7 mouse cellular contexts compared by ENCODE assay signal in genomic region chr11:97127470-97128223, GRCm38 (mm10). TPM values are rescaled to one million over a fixed set of nuclear protein-coding genes. Genes with fewer than 3 reads are reported as not detected.
DNase-seq lines count a peak whose midpoint lies in the region; ATAC-seq and TF ChIP-seq lines count a peak whose summit lies in the region.

No protein-coding gene starts in this region.

- no peak for DNase-seq in lung, postnatal 0 days (ENCODE audit: low spot score)
- no peak for DNase-seq in lung, postnatal 10 days
- DNase-seq in forebrain, embryonic 10.5 days (ENCODE audit: extremely low spot score, low spot score), result no peak
- DNase-seq in limb, embryonic 10.5 days (ENCODE audit: low spot score), result no peak
- DNase-seq in gastrocnemius, adult 8-10 months (ENCODE audit: low spot score in 2 of 2), result no peak
- no peak for DNase-seq in spleen, postnatal 4 days (ENCODE audit: low spot score in 2 of 2)

- 22% methylated on average over 19 of the region's 19 CpGs for WGBS in lung, postnatal 0 days
- WGBS in forebrain, embryonic 10.5 days, result 16% methylated on average over 19 of the region's 19 CpGs
- 15% methylated on average over 19 of the region's 19 CpGs for WGBS in limb, embryonic 10.5 days
- WGBS in neural tube, embryonic 15.5 days, result 17% methylated on average over 19 of the region's 19 CpGs

- H3K9ac ChIP-seq in lung, postnatal 0 days (replicated peaks; ENCODE audit: low read depth), result no peak overlapping the region
- H3K9ac ChIP-seq in neural tube, embryonic 15.5 days (replicated peaks), result peak overlapping the region; percentile 34; the same call in 1 of the 2 replicates

- no peaks in the 10 kb centered on the region for H3K27me3 ChIP-seq in lung, postnatal 0 days (replicated peaks; ENCODE audit: insufficient read depth, low read length)
- peaks cover 85% of the 10 kb centered on the region for H3K27me3 ChIP-seq in forebrain, embryonic 10.5 days (ENCODE audit: poor library complexity, severe bottlenecking)
- peaks cover 57% of the 10 kb centered on the region for H3K27me3 ChIP-seq in limb, embryonic 10.5 days (ENCODE audit: low read depth, poor library complexity, severe bottlenecking)
- 0 out of 2 replicates have a peak, but pooled peaks cover 9% of the 10 kb centered on the region for H3K27me3 ChIP-seq in neural tube, embryonic 15.5 days (replicated peaks)

- TF ChIP-seq EP300 in lung, postnatal 0 days (IDR thresholded peaks at IDR 0.05), result no peak

- H3K4me1 ChIP-seq in lung, postnatal 0 days (ENCODE audit: insufficient read depth, low read depth, low read length), result no peaks in the 10 kb centered on the region
- H3K4me1 ChIP-seq in forebrain, embryonic 10.5 days, result peaks cover 52% of the 10 kb centered on the region
- peaks cover 48% of the 10 kb centered on the region for H3K4me1 ChIP-seq in limb, embryonic 10.5 days
- peaks cover 20% of the 10 kb centered on the region for H3K4me1 ChIP-seq in neural tube, embryonic 15.5 days

- no peak for TF ChIP-seq CTCF in lung, postnatal 0 days (IDR thresholded peaks at IDR 0.05)

- peak overlapping the region; percentile 48 for H3K4me3 ChIP-seq in lung, postnatal 0 days (ENCODE audit: low read depth, low read length)
- peak overlapping the region; percentile 64 for H3K4me3 ChIP-seq in forebrain, embryonic 10.5 days
- peak overlapping the region; percentile 66 for H3K4me3 ChIP-seq in limb, embryonic 10.5 days
- H3K4me3 ChIP-seq in neural tube, embryonic 15.5 days (replicated peaks), result peak overlapping the region; percentile 44

- peak overlapping the region; percentile 80 for H3K4me2 ChIP-seq in lung, postnatal 0 days (replicated peaks; ENCODE audit: low read depth, low read length)
- H3K4me2 ChIP-seq in neural tube, embryonic 15.5 days, result peak overlapping the region; percentile 77

- no peak overlapping the region for H3K27ac ChIP-seq in lung, postnatal 0 days (ENCODE audit: low read length)
- H3K27ac ChIP-seq in forebrain, embryonic 10.5 days, result peak overlapping the region; percentile 80; the same call in 1 of the 2 replicates
- H3K27ac ChIP-seq in limb, embryonic 10.5 days, result peak overlapping the region; percentile 73
- H3K27ac ChIP-seq in neural tube, embryonic 15.5 days (replicated peaks), result no peak overlapping the region

- no peaks in the 10 kb centered on the region for H3K36me3 ChIP-seq in lung, postnatal 0 days (ENCODE audit: insufficient read depth, low read length)
- H3K36me3 ChIP-seq in forebrain, embryonic 10.5 days (replicated peaks), result no peaks in the 10 kb centered on the region
- no peaks in the 10 kb centered on the region for H3K36me3 ChIP-seq in limb, embryonic 10.5 days
- H3K36me3 ChIP-seq in neural tube, embryonic 15.5 days, result no peaks in the 10 kb centered on the region

- peak; percentile 25; the same call in 1 of the 2 replicates for ATAC-seq in lung, postnatal 0 days
- ATAC-seq in neural tube, embryonic 15.5 days (ENCODE audit: low FRiP score), result no peak

- no peaks in the 10 kb centered on the region for H3K9me3 ChIP-seq in lung, postnatal 0 days (ENCODE audit: low read length)
- H3K9me3 ChIP-seq in forebrain, embryonic 10.5 days, result no peaks in the 10 kb centered on the region
- H3K9me3 ChIP-seq in limb, embryonic 10.5 days (replicated peaks), result no peaks in the 10 kb centered on the region
- no peaks in the 10 kb centered on the region for H3K9me3 ChIP-seq in neural tube, embryonic 15.5 days (replicated peaks)

RNA-seq across cellular contexts. Expression of gene Tbx21, which starts 12.5 kb away (rescaled TPM):
- 0.12 and 0.13 TPM in 2 replicates for polyA plus RNA-seq in lung, postnatal 0 days (2015; fragmentation: Nextera tagmentation; extraction: Ambion mirVana)
- 0.23 and 0.37 TPM in 2 replicates for polyA plus RNA-seq in forebrain, embryonic 10.5 days (2016; fragmentation: Nextera tagmentation; extraction: Ambion mirVana)
- 0.05 and 0.08 TPM in 2 replicates for polyA plus RNA-seq in limb, embryonic 10.5 days (2016; fragmentation: Nextera tagmentation; extraction: Ambion mirVana)
- 0.23 and 0.43 TPM in 2 replicates for polyA plus RNA-seq in neural tube, embryonic 15.5 days (2015; fragmentation: Nextera tagmentation; extraction: Ambion mirVana)
- total RNA-seq in gastrocnemius, adult 8-10 months (2022), result under 1 TPM; 0.19 to 0.58 (median 0.39) TPM

RNA-seq across cellular contexts. Expression of gene Tbkbp1, which starts 23.6 kb away (rescaled TPM):
- 8.1 and 8.9 TPM in 2 replicates for polyA plus RNA-seq in lung, postnatal 0 days (2015; fragmentation: Nextera tagmentation; extraction: Ambion mirVana)
- 3.9 and 4.0 TPM in 2 replicates for polyA plus RNA-seq in forebrain, embryonic 10.5 days (2016; fragmentation: Nextera tagmentation; extraction: Ambion mirVana)
- polyA plus RNA-seq in limb, embryonic 10.5 days (2016; fragmentation: Nextera tagmentation; extraction: Ambion mirVana), result 6.1 and 7.8 TPM in 2 replicates
- polyA plus RNA-seq in neural tube, embryonic 15.5 days (2015; fragmentation: Nextera tagmentation; extraction: Ambion mirVana), result 8.8 and 9.5 TPM in 2 replicates
- total RNA-seq in gastrocnemius, adult 8-10 months (2022), result 1 to 10 TPM; 2.5 to 8.7 (median 5.1) TPM

Comparison
In these comparisons a context has a peak if more than half of its experiments do, and no peak if none do; other contexts are left out.
1. H3K27ac ChIP-seq: peak in forebrain, embryonic 10.5 days (single experiment) and limb, embryonic 10.5 days (single experiment); none in lung, postnatal 0 days (single experiment) and neural tube, embryonic 15.5 days (single experiment).
2. Peak in every context shown above with its lines, with median percentiles within 50 percentile points of each other: H3K4me3 ChIP-seq.